ENCODE assay signal across 14 mouse cellular contexts in genomic region chr4:114454495-114455186, GRCm38 (mm10). TPM values are rescaled to one million over a fixed set of nuclear protein-coding genes. Genes with fewer than 3 reads are reported as not detected.
DNase-seq lines count a peak whose midpoint lies in the region; ATAC-seq and TF ChIP-seq lines count a peak whose summit lies in the region.
"Had no signal": no experiment of that assay in that cellular context is flagged by ENCODE, and none has a peak within 500 bp of the region (broad histone marks: within the 10 kb centered on the region; RNA-seq: fewer than 3 reads in every experiment).

No protein-coding gene starts in this region.

- no peaks in the 10 kb centered on the region for H3K36me3 ChIP-seq in lung, embryonic 16.5 days (ENCODE audit: control insufficient read depth, insufficient read depth, low read length)
- no peaks in the 10 kb centered on the region for H3K36me3 ChIP-seq in liver, embryonic 12.5 days
- H3K36me3 ChIP-seq: forebrain, embryonic 12.5 days had no signal

- H3K9ac ChIP-seq in lung, embryonic 16.5 days (ENCODE audit: low read length), result no peak overlapping the region
- H3K9ac ChIP-seq in liver, embryonic 12.5 days, result no peak overlapping the region
- H3K9ac ChIP-seq: forebrain, embryonic 12.5 days had no signal

- no peak overlapping the region for H3K4me2 ChIP-seq in lung, embryonic 16.5 days (ENCODE audit: low read depth, low read length)
- H3K4me2 ChIP-seq in liver, embryonic 12.5 days, result no peak overlapping the region
- H3K4me2 ChIP-seq: forebrain, embryonic 12.5 days had no signal

- peak; percentile 73 for ATAC-seq in lung, embryonic 16.5 days (ENCODE audit: low read depth)
- peak; percentile 18; the same call in 1 of the 2 replicates for ATAC-seq in liver, embryonic 12.5 days

- TF ChIP-seq CTCF in lung, adult 2 months (IDR thresholded peaks at IDR 0.05; ENCODE audit: insufficient read depth, low read length), result no peak

- H3K27ac ChIP-seq in lung, embryonic 16.5 days (ENCODE audit: low read length), result no peak overlapping the region
- H3K27ac ChIP-seq in liver, embryonic 12.5 days, result no peak overlapping the region
- H3K27ac ChIP-seq: forebrain, embryonic 12.5 days had no signal

- H3K9me3 ChIP-seq in lung, embryonic 16.5 days (ENCODE audit: control insufficient read depth, low read length), result no peaks in the 10 kb centered on the region
- H3K9me3 ChIP-seq in liver, embryonic 12.5 days (replicated peaks), result no peaks in the 10 kb centered on the region
- H3K9me3 ChIP-seq: forebrain, embryonic 12.5 days; megakaryocyte, embryonic 14.5 days had no signal

- TF ChIP-seq POLR2A in lung, adult 2 months (IDR thresholded peaks at IDR 0.05; ENCODE audit: borderline replicate concordance, extremely low read depth, low read depth, low read length), result no peak

- WGBS in lung, embryonic 16.5 days, result 48% methylated on average over 3 of the region's 3 CpGs
- 58% methylated on average over 3 of the region's 3 CpGs for WGBS in lung, adult 2 months
- WGBS in liver, embryonic 12.5 days (ENCODE audit: insufficient replicate concordance), result 43% methylated on average over 3 of the region's 3 CpGs

- H3K4me1 ChIP-seq in lung, embryonic 16.5 days (replicated peaks; ENCODE audit: control insufficient read depth, insufficient read depth, low read length), result peaks cover 4% of the 10 kb centered on the region
- no peaks in the 10 kb centered on the region for H3K4me1 ChIP-seq in lung, adult 2 months (ENCODE audit: control insufficient read depth, insufficient read depth, low read length)
- no peaks in the 10 kb centered on the region for H3K4me1 ChIP-seq in liver, embryonic 12.5 days
- H3K4me1 ChIP-seq: megakaryocyte, embryonic 14.5 days had no signal

- no peak overlapping the region for H3K4me3 ChIP-seq in lung, embryonic 16.5 days (ENCODE audit: low read length)
- no peak overlapping the region for H3K4me3 ChIP-seq in lung, adult 2 months (replicated peaks; ENCODE audit: extremely low read depth, low read depth, low read length)
- H3K4me3 ChIP-seq in liver, embryonic 12.5 days, result no peak overlapping the region
- H3K4me3 ChIP-seq: forebrain, embryonic 12.5 days; megakaryocyte, embryonic 14.5 days had no signal

- no peaks in the 10 kb centered on the region for H3K27me3 ChIP-seq in lung, embryonic 16.5 days (ENCODE audit: control insufficient read depth, insufficient read depth, low read depth, low read length)
- H3K27me3 ChIP-seq in liver, embryonic 12.5 days (replicated peaks), result no peaks in the 10 kb centered on the region
- H3K27me3 ChIP-seq: forebrain, embryonic 12.5 days; megakaryocyte, embryonic 14.5 days had no signal

- peak; percentile 11 for DNase-seq in adrenal gland, postnatal 25 days
- DNase-seq in adrenal gland, adult 2 months, result no peak
- no peak for DNase-seq in lung, adult 2 months
- DNase-seq in kidney, adult 11 months, result peak; percentile 39
- DNase-seq in cerebellum, adult 18-20 months, result no peak
- no peak for DNase-seq in cerebellum, postnatal 25 days
- DNase-seq: cerebellum, adult 2 months; thymus, postnatal 14 days had no signal

RNA-seq across cellular contexts. Expression of gene Trabd2b, which starts 48.1 kb away (rescaled TPM):
- 0.67 and 0.97 TPM in 2 replicates for total RNA-seq in adrenal gland, postnatal 25 days (2021)
- total RNA-seq in adrenal gland, adult 2 months (2021), result 1 to 10 TPM; 1.9 to 2.5 TPM
- polyA plus RNA-seq in adrenal gland, adult 2 months (2012; rRNA removed), result 2.4 and 2.5 TPM in 2 replicates
- 5.1 and 5.4 TPM in 2 replicates for polyA plus RNA-seq in lung, embryonic 16.5 days (2015; fragmentation: Nextera tagmentation; extraction: Ambion mirVana)
- polyA plus RNA-seq in lung, adult 2 months (2012; rRNA removed), result 6.7 and 7.8 TPM in 2 replicates
- polyA plus RNA-seq in liver, embryonic 12.5 days (2016; fragmentation: Nextera tagmentation; extraction: Ambion mirVana), result 0.38 and 0.65 TPM in 2 replicates
- total RNA-seq: granulocyte monocyte progenitor cell, adult 5-6 weeks; MEL had no signal

Comparison
In these comparisons a context has a peak if more than half of its experiments do, and no peak if none do; other contexts are left out.
1. DNase-seq: peak in adrenal gland, postnatal 25 days (single experiment) and kidney, adult 11 months (single experiment); none in adrenal gland, adult 2 months (single experiment), lung, adult 2 months (single experiment), cerebellum, adult 18-20 months (0 of 2) and cerebellum, postnatal 25 days (0 of 2).